ENCODE assay signal across 14 mouse cellular contexts in the genomic region with DNA sequence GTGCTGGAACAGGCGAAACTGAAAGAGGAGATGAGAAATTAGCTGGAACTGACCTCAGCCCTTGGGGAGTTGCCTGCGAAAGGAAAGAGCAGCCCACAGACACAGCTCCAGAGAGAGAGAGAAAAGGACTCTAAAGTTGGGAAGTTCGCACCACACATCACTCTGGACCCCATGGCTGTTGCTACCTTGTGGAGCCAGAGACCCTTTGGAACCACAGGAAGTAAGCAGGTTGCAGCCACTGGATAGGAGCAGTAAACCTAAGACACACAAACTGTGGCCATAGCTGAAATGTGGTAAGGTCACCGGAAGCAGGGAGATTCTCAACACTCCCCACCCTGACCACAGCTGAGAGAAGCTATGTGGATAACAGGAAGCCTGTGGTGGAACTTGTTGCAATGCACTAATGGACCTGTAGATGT. TPM values are rescaled to one million over a fixed set of nuclear protein-coding genes. Genes with fewer than 3 reads are reported as not detected.
DNase-seq lines count a peak whose midpoint lies in the region; ATAC-seq lines count a peak whose summit lies in the region.
"Had no signal": no experiment of that assay in that cellular context is flagged by ENCODE, and none has a peak within 500 bp of the region (broad histone marks: within the 10 kb centered on the region; RNA-seq: fewer than 3 reads in every experiment).

No protein-coding gene starts in this region.

- H3K4me2 ChIP-seq in hindbrain, embryonic 16.5 days (ENCODE audit: low read length): no peak overlapping the region
- H3K4me2 ChIP-seq: embryonic facial prominence, embryonic 12.5 days; heart, embryonic 13.5 days; intestine, embryonic 15.5 days had no signal

- peak overlapping the region; percentile 82 for H3K4me3 ChIP-seq in megakaryocyte, embryonic 14.5 days (replicated peaks)
- H3K4me3 ChIP-seq in hindbrain, embryonic 16.5 days (ENCODE audit: low read length): no peak overlapping the region
- H3K4me3 ChIP-seq: embryonic facial prominence, embryonic 12.5 days; heart, embryonic 13.5 days; intestine, embryonic 15.5 days had no signal

- no peak overlapping the region for H3K27ac ChIP-seq in hindbrain, embryonic 16.5 days (ENCODE audit: low read depth, low read length)
- H3K27ac ChIP-seq: embryonic facial prominence, embryonic 12.5 days; heart, embryonic 13.5 days; intestine, embryonic 15.5 days had no signal

- H3K4me1 ChIP-seq in megakaryocyte, embryonic 14.5 days: peaks cover 29% of the 10 kb centered on the region
- H3K4me1 ChIP-seq in hindbrain, embryonic 16.5 days (ENCODE audit: control insufficient read depth, insufficient read depth, low read depth, low read length): no peaks in the 10 kb centered on the region
- H3K4me1 ChIP-seq: embryonic facial prominence, embryonic 12.5 days had no signal

- no peaks in the 10 kb centered on the region for H3K36me3 ChIP-seq in megakaryocyte, embryonic 14.5 days (replicated peaks; ENCODE audit: low read length)
- no peaks in the 10 kb centered on the region for H3K36me3 ChIP-seq in splenic B cell, adult 2 months (ENCODE audit: control insufficient read depth, insufficient read depth, low read length, poor library complexity, severe bottlenecking)
- H3K36me3 ChIP-seq in hindbrain, embryonic 16.5 days (ENCODE audit: control insufficient read depth, insufficient read depth, low read length): no peaks in the 10 kb centered on the region
- H3K36me3 ChIP-seq: embryonic facial prominence, embryonic 12.5 days; heart, embryonic 13.5 days; intestine, embryonic 15.5 days had no signal

- H3K9ac ChIP-seq in hindbrain, embryonic 16.5 days (ENCODE audit: low read depth, low read length): no peak overlapping the region
- H3K9ac ChIP-seq: embryonic facial prominence, embryonic 12.5 days; heart, embryonic 13.5 days; intestine, embryonic 15.5 days had no signal

- H3K9me3 ChIP-seq in megakaryocyte, embryonic 14.5 days: no peaks in the 10 kb centered on the region
- no peaks in the 10 kb centered on the region for H3K9me3 ChIP-seq in hindbrain, embryonic 16.5 days (ENCODE audit: control insufficient read depth, low read length)
- H3K9me3 ChIP-seq: embryonic facial prominence, embryonic 12.5 days; heart, embryonic 13.5 days; intestine, embryonic 15.5 days had no signal

- ATAC-seq in hindbrain, embryonic 16.5 days: no peak
- ATAC-seq: forebrain, embryonic 16.5 days; intestine, embryonic 15.5 days; lung, postnatal 0 days had no signal

- WGBS in hindbrain, embryonic 16.5 days: 84% methylated on average over 4 of the region's 4 CpGs

- peaks cover 39% of the 10 kb centered on the region for H3K27me3 ChIP-seq in megakaryocyte, embryonic 14.5 days (replicated peaks)
- H3K27me3 ChIP-seq in splenic B cell, adult 2 months (ENCODE audit: control insufficient read depth, insufficient read depth, low read length, poor library complexity, severe bottlenecking): no peaks in the 10 kb centered on the region
- H3K27me3 ChIP-seq in hindbrain, embryonic 16.5 days (replicated peaks; ENCODE audit: control insufficient read depth, insufficient read depth, low read length): no peaks in the 10 kb centered on the region
- H3K27me3 ChIP-seq: embryonic facial prominence, embryonic 12.5 days; heart, embryonic 13.5 days; intestine, embryonic 15.5 days had no signal

- DNase-seq in adrenal gland, postnatal 14 days: peak; percentile 27
- DNase-seq in adrenal gland, adult 18-20 months (ENCODE audit: low spot score in 2 of 2): no peak
- DNase-seq in thymus, postnatal 14 days: peak; percentile 17
- no peak for DNase-seq in thymus, postnatal 36 days
- DNase-seq in splenic B cell, adult 2 months (ENCODE audit: low read depth, low spot score): peak; percentile 71
- no peak for DNase-seq in layer of hippocampus, adult 18-20 months (ENCODE audit: low spot score in 2 of 2)
- DNase-seq: left cerebral cortex, postnatal 4 days had no signal

RNA-seq across cellular contexts. Expression of a gene that starts 2.1 kb away (rescaled TPM):
- total RNA-seq in adrenal gland, postnatal 14 days (2021): 210 and 252 TPM in 2 replicates
- total RNA-seq in adrenal gland, adult 18-20 months (2021): 100 to 1,000 TPM; 130 to 431 TPM
- 0.49 and 4.9 TPM in 2 replicates for polyA plus RNA-seq in megakaryocyte, embryonic 14.5 days (2012; ENCODE audit: insufficient read depth, low replicate concordance)
- 10 to 100 TPM; 21.7 to 26.6 TPM for total RNA-seq in layer of hippocampus, adult 18-20 months (2021)
- polyA plus RNA-seq in hindbrain, embryonic 16.5 days (2015; fragmentation: Nextera tagmentation; extraction: Ambion mirVana): 0.28 and 0.30 TPM in 2 replicates

Comparison
In these comparisons a context has a peak if more than half of its experiments do, and no peak if none do; other contexts are left out.
1. DNase-seq: peak in adrenal gland, postnatal 14 days (single experiment), thymus, postnatal 14 days (single experiment) and splenic B cell, adult 2 months (single experiment); none in adrenal gland, adult 18-20 months (0 of 2), thymus, postnatal 36 days (0 of 2) and layer of hippocampus, adult 18-20 months (0 of 2).